Mouse (Mus musculus): ENCODE measurements at regions not wholly inside any gene's neighbourhood (a gene's known extent, or its start where the extent isn't known, plus 50 kb on each side); places are given as distances from the start of the nearest gene placed in this dataset.

- DNase-seq = no peak
Measured at GRCm38 (mm10) chr14:58174512-58174911, 104.2 kb downstream of the Fgf9 start.

- DNase-seq = no peak
Measured at GRCm38 (mm10) chr14:58168920-58169319, 98.6 kb downstream of the Fgf9 start.

Data from embryo, embryonic 11 days (tissue).